Mouse (Mus musculus) liver, embryonic 13.5 days (tissue): ENCODE results near the gene Vmn1r198. TPM values are rescaled to one million over a fixed set of nuclear protein-coding genes. Genes with fewer than 3 reads are reported as not detected.
"Not testable (repeated sequence)": the region's sequence is repeated elsewhere in the genome, so short reads cannot be mapped to it uniquely, and the experiment has no call there.

Experiments
- ATAC-seq: fragments of 200-750 bp; cut with Nextera tagmentation; 2 replicates; pipeline ENCODE4 v1.8.0; 2017; ENCODE audit warnings: low read depth, mild to moderate bottlenecking, moderate number of reproducible peaks, moderate library complexity
- DNase-seq: peaks from one replicate; pipeline ENCODE4 v3.0.0; 2022
- H3K27ac ChIP-seq: fragments of 300-500 bp; sonication (generic); 2 replicates; pipeline ENCODE4 v1.5.1; 2015; ENCODE audit warnings: moderate library complexity, mild to moderate bottlenecking, inconsistent platforms
- H3K27me3 ChIP-seq: fragments of 300-500 bp; sonication (generic); 2 replicates; pipeline ENCODE4 v1.6.1; 2015; ENCODE audit warnings: mild to moderate bottlenecking, inconsistent platforms
- H3K36me3 ChIP-seq: fragments of 300-500 bp; sonication (generic); 2 replicates; pipeline ENCODE4 v1.6.1; 2015; ENCODE audit warnings: mild to moderate bottlenecking, inconsistent platforms
- H3K4me1 ChIP-seq: fragments of 300-500 bp; sonication (generic); replicated peaks from 2 replicates; pipeline ENCODE4 v1.6.1; 2015; ENCODE audit warnings: inconsistent platforms
- H3K4me2 ChIP-seq: fragments of 300-500 bp; sonication (generic); 2 replicates; pipeline ENCODE4 v1.6.1; 2015; ENCODE audit warnings: inconsistent platforms, mild to moderate bottlenecking, moderate library complexity
- H3K4me3 ChIP-seq: fragments of 300-500 bp; sonication (generic); replicated peaks from 2 replicates; pipeline ENCODE4 v1.5.1; 2015; ENCODE audit warnings: mild to moderate bottlenecking, inconsistent platforms
- H3K9ac ChIP-seq: fragments of 300-500 bp; sonication (generic); 2 replicates; pipeline ENCODE4 v1.6.1; 2015; ENCODE audit warnings: mild to moderate bottlenecking, inconsistent platforms
- H3K9me3 ChIP-seq: fragments of 300-500 bp; sonication (generic); replicated peaks from 2 replicates; pipeline ENCODE4 v1.6.1; 2016; ENCODE audit warnings: inconsistent platforms
- WGBS: fragments of 180-500 bp; shearing (Covaris S2); methylation state at CpG from one replicate; pipeline ENCODE4 v1.1.7; 2015; ENCODE audit not compliant: insufficient replicate concordance; 5-methylcytosine and 5-hydroxymethylcytosine counted together
- polyA plus RNA-seq: library from polyadenylated mRNA; unstranded; fragments of >200 nt; fragmentation: Nextera tagmentation; extraction: Ambion mirVana; gene quantifications from 2 replicates; pipeline ENCODE4 v1.2.1, GENCODE M21; 2015

Gene Vmn1r198
- polyA plus RNA-seq, result not detected in 2 replicates

DNA sequence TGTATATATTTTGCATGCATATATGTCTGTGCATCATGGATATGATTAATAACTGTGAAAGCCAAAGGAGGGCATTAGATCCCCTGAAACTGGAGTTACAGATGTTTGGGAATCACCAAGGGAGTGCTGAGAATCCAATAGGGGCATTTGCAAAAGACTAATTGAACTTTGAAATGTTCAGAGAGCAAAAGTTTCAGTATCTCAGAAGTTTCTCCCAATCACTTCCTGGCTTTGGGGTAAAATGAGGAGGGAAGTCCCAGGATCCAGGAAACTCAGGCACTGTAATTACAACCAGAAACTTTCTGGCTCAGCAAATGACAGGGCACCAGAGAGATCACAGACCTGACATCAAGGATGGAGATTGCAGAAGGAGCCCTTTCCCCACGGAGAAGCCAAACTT is at the start of gene Vmn1r198:
Gene Vmn1r198, plus strand, starts transcription at position 301 of the 400 bp plus-strand sequence.
- no peaks in the 10 kb centered on the region for H3K36me3 ChIP-seq
- H3K27me3 ChIP-seq, result no peaks in the 10 kb centered on the region
- 22% methylated on average over 1 of the region's 1 CpGs for WGBS
- H3K9me3 ChIP-seq, result no peaks in the 10 kb centered on the region
- no peak within 1 kb of the TSS for H3K27ac ChIP-seq
- no peak within 1 kb of the TSS for H3K9ac ChIP-seq
- no peak within 1 kb of the TSS for H3K4me2 ChIP-seq
- DNase-seq (no peak), ATAC-seq (no peak)
- no peak within 1 kb of the TSS for H3K4me3 ChIP-seq
- H3K4me1 ChIP-seq, result no peaks in the 10 kb centered on the region

DNA sequence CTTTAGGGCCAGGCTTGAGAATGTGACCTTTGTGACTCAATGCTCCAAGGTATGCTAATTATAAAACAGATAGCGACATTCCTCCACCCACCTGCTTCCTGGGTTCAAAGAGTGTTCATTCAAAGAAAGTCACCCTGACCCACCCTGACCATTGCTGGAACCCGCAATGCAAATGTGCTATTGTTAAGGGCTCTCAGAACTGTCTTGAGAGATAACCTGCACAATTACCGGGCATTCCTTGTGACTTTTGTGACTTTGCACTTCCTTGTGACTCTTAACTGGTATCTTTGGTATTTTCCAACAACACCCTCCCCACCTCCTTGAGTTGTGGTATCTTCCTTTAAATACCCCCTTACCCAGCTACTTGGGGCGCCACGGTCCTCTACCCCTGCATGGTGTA is 42.1 kb upstream of the Vmn1r198 start:
- DNase-seq, H3K27me3 ChIP-seq, H3K9ac ChIP-seq, H3K36me3 ChIP-seq, H3K4me2 ChIP-seq, H3K4me1 ChIP-seq, H3K27ac ChIP-seq, ATAC-seq, H3K4me3 ChIP-seq: not testable (repeated sequence)
- WGBS, result 76% methylated on average over 5 of the region's 5 CpGs
- H3K9me3 ChIP-seq, result peaks cover 12% of the 10 kb centered on the region

DNA sequence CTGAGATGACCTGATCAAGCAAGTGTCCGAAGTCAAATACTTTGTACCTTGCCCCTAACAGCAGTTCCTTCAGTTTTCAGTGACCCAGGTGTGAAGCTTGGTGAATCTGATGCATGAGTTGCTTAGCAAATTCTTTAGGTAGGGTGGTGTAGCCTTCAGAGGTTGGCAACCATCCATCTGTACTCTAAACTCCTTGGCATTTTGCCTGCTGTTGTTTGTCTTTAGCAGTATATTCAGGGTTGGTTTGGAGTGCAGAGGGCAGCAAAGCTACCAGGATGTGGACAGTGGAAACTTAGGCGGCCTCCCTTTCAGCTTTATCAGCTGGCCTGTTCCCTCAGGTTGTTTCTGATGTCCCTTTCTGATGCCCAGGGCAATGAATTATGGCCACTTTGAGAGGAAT is 34.8 kb upstream of the Vmn1r198 start:
- no peak overlapping the region for H3K4me2 ChIP-seq
- no peak overlapping the region for H3K27ac ChIP-seq
- H3K27me3 ChIP-seq, result no peaks in the 10 kb centered on the region
- H3K36me3 ChIP-seq, result no peaks in the 10 kb centered on the region
- DNase-seq (no peak), ATAC-seq (no peak)
- H3K4me3 ChIP-seq, result no peak overlapping the region
- no peaks in the 10 kb centered on the region for H3K4me1 ChIP-seq
- no peak overlapping the region for H3K9ac ChIP-seq
- 41% methylated on average over 2 of the region's 2 CpGs for WGBS
- H3K9me3 ChIP-seq, result peaks cover 1% of the 10 kb centered on the region; the same call in 1 of the 2 replicates

DNA sequence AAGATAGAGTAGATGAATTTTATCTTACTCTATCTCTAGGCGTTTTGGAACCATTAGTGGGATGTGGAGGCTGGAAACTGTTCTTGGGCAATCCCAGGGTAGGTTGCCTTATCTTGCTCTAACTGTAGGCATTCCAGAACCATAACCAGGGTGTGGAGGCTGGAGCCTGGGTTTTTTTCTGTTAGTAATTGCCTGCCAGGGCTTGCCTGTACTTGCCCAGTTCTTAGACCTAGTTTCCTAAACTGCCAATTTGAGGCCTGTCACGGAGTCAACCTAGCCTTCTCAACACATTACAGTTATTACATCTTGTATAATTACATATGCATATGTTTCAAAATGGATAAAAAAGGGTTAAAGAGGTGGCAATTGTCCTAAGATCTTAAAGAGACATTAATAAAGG is 32.8 kb upstream of the Vmn1r198 start:
- H3K4me3 ChIP-seq, result no peak overlapping the region
- H3K27ac ChIP-seq, result no peak overlapping the region
- ATAC-seq, result no peak

DNA sequence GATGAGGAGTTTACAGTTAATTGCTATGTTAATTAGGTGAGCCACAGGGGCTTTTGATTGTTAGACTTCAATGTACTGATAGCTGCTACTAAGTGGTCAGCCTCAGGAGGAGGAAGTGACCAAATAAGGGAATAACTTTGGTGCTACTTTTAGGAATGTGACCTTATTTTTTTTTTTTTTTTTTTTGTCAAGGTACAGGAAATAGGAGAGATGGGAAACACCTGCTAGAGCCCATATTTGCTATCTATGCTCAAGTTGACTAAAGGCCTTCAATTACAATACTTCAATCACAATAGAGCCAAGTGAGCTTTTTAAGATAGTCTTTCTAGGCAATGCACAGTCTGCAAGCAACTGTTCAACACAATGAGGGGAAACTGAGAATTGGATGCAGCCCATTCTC is 30.1 kb upstream of the Vmn1r198 start:
- H3K4me1 ChIP-seq, result no peaks in the 10 kb centered on the region
- no peak overlapping the region for H3K9ac ChIP-seq
- H3K4me2 ChIP-seq, result no peak overlapping the region
- H3K27me3 ChIP-seq, result no peaks in the 10 kb centered on the region
- no peak for DNase-seq
- no peak overlapping the region for H3K27ac ChIP-seq
- H3K9me3 ChIP-seq, result no peaks in the 10 kb centered on the region
- no peaks in the 10 kb centered on the region for H3K36me3 ChIP-seq
- H3K4me3 ChIP-seq, result no peak overlapping the region
- ATAC-seq, result no peak

More for the DNA sequence above, 32.8 kb upstream of the Vmn1r198 start:
- Histone ChIP-seq H3K27me3 (no peaks in the 10 kb centered on the region), H3K36me3 (no peaks in the 10 kb centered on the region), H3K4me2 (no peak overlapping the region), H3K9me3 (no peaks in the 10 kb centered on the region), H3K4me1 (no peaks in the 10 kb centered on the region), H3K9ac (no peak overlapping the region)
- DNase-seq, result no peak
- WGBS, result 57% methylated on average over 2 of the region's 2 CpGs

DNA sequence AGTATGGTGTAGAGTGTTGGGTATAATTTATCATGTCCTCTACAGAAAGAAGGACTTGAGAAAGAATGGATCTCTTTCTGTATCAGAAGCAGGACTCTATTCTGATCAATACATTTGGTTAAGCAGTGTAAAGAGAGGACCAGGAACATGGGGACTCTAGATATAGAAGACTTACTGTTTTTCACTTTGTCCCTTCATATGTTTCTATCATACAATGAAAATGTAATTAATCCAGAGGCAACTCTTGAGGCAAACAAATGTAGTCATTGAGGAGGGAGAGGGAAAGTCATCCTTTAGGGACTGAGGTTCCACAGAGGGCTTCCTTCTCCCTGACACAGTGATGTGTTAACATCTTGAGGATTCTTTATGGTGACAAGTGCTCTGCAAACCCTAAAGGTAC is 25.9 kb upstream of the Vmn1r198 start, which contains the start of gene Vmn1r197:
Gene Vmn1r197, plus strand, starts transcription at position 301 of the 400 bp plus-strand sequence.
- H3K9me3 ChIP-seq, result no peaks in the 10 kb centered on the region
- ATAC-seq, result no peak
- no peak within 1 kb of the TSS for H3K4me3 ChIP-seq
- no peak within 1 kb of the TSS for H3K27ac ChIP-seq
- H3K4me1 ChIP-seq, result no peaks in the 10 kb centered on the region
- H3K36me3 ChIP-seq, result no peaks in the 10 kb centered on the region
- no peak within 1 kb of the TSS for H3K4me2 ChIP-seq
- DNase-seq, result no peak
- no peak within 1 kb of the TSS for H3K9ac ChIP-seq
- H3K27me3 ChIP-seq, result no peaks in the 10 kb centered on the region

DNA sequence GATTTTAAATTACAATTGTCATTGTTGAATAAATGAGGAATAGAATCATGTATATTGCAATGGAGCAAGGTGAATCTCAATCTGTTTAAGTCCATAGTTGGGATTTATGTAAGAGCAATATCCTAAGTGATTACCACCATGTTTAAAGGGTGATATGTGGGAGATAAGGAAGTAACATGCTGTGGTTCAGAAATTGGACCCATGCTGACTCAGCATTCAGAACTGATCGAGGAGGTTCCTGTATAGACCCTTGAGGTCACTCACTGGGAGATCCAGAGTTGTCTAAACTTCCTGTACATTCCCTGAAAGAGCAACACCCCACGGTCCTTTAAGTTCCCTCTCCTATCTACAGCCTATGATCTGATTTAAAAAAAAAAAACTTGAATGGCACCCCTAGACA is 16.9 kb upstream of the Vmn1r198 start:
- Histone ChIP-seq H3K4me2 (no peak overlapping the region), H3K9me3 (no peaks in the 10 kb centered on the region), H3K36me3 (no peaks in the 10 kb centered on the region), H3K27me3 (no peaks in the 10 kb centered on the region), H3K4me3 (no peak overlapping the region), H3K9ac (no peak overlapping the region), H3K4me1 (no peaks in the 10 kb centered on the region), H3K27ac (no peak overlapping the region)
- no peak for DNase-seq
- WGBS, result 20% methylated on average over 2 of the region's 2 CpGs
- ATAC-seq, result no peak

DNA sequence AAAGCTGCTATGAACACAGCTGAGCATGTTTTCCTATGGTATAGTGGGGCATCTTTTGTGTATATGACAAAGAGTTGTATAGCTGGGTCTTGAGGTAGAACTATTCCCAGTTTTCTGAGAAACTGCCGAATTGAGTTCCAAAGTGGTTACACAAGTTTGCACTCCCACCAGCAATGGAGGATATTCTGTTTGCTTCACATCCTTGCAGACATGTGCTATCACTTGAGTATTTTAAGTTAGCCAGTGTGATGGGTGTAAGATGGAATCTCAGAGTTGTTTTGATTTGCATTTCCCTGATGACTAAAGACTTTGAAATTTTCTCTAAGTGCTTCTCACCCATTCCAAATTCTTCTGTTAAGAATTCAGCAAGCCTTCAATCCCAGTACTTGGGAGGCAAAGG is 14.6 kb upstream of the Vmn1r198 start:
- Histone ChIP-seq H3K9me3 (no peaks in the 10 kb centered on the region), H3K27me3 (no peaks in the 10 kb centered on the region), H3K27ac (no peak overlapping the region), H3K4me3 (no peak overlapping the region), H3K4me1 (no peaks in the 10 kb centered on the region), H3K36me3 (no peaks in the 10 kb centered on the region), H3K9ac (no peak overlapping the region), H3K4me2 (no peak overlapping the region)
- 54% methylated on average over 1 of the region's 1 CpGs for WGBS
- DNase-seq (no peak), ATAC-seq (no peak)

DNA sequence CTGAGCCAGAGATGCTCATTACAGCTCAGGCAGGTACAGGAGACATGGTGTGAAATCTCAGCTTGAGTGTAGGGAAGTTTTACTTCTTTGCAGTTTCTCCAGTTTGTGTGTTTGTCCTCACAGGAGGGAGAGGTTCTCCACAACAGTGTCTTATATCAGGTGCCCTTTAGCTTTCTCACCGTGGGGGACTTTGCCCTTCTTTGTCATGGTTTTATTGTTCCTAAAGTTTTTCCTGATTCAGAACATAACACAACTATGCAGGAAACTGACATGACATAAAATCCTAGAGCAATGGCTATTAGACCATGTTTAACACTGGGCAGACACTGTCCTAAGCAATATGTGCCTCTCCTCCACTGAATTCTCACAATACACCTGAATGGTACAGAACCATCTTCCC is 649 bp downstream of the Vmn1r198 start:
- ATAC-seq, result no peak
- WGBS, result 54% methylated on average over 1 of the region's 1 CpGs

DNA sequence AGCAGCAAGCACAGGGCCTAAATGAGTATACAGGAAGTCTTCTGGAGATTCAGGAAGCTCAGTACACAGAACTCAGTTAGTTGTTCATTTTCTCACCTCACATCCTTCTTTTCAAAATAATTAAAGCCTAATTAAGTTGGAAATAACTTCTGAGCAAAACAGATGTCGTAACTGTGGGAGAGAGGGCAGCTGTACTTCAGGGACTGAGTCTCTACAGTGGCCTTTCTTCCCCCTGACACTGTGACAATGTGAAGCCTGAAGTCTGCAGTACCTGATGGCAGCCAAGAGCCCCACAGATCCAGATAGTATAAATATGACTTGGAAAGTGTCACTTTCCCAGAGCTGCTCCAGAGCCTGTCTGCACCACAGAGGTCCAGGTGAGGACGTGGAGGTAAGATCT is 29.4 kb downstream of the Vmn1r198 start, which contains the start of gene Vmn1r199:
Gene Vmn1r199, plus strand, starts transcription at position 301 of the 400 bp plus-strand sequence.
- DNase-seq (no peak), ATAC-seq (no peak)
- WGBS, result 63% methylated on average over 2 of the region's 2 CpGs
- Histone ChIP-seq H3K9ac (no peak within 1 kb of the TSS), H3K27ac (no peak within 1 kb of the TSS), H3K4me2 (no peak within 1 kb of the TSS), H3K9me3 (no peaks in the 10 kb centered on the region), H3K36me3 (no peaks in the 10 kb centered on the region), H3K4me1 (no peaks in the 10 kb centered on the region), H3K27me3 (no peaks in the 10 kb centered on the region), H3K4me3 (no peak within 1 kb of the TSS)

More for the DNA sequence above, 649 bp downstream of the Vmn1r198 start:
- Histone ChIP-seq H3K9me3 (no peaks in the 10 kb centered on the region), H3K9ac (no peak overlapping the region), H3K4me3 (no peak overlapping the region), H3K4me1 (no peaks in the 10 kb centered on the region), H3K27me3 (no peaks in the 10 kb centered on the region), H3K36me3 (no peaks in the 10 kb centered on the region), H3K27ac (no peak overlapping the region), H3K4me2 (no peak overlapping the region)
- DNase-seq, result no peak

DNA sequence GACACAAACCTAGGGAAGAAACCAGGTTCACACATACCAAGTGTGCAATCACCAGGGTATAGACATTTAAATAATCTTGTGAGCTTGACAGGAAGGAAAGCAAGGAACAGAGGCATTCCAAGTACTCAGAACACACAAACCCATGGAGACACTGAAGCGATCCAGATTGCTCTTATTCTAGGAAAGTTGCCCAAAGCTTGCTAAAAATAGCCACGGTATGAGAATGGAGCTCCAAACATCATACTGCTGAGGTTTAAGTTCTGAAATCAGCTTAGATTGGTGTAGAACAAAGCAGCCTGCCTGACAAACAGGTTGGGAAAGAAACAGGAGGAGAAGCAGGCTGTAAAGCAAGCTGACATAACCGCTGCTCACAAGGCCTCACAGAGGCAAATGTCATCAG is 31.0 kb downstream of the Vmn1r198 start:
- H3K4me1 ChIP-seq, H3K4me2 ChIP-seq, H3K9me3 ChIP-seq, H3K27me3 ChIP-seq, H3K9ac ChIP-seq, H3K36me3 ChIP-seq, ATAC-seq, H3K4me3 ChIP-seq, DNase-seq, H3K27ac ChIP-seq: not testable (repeated sequence)
- 50% methylated on average over 3 of the region's 3 CpGs for WGBS

DNA sequence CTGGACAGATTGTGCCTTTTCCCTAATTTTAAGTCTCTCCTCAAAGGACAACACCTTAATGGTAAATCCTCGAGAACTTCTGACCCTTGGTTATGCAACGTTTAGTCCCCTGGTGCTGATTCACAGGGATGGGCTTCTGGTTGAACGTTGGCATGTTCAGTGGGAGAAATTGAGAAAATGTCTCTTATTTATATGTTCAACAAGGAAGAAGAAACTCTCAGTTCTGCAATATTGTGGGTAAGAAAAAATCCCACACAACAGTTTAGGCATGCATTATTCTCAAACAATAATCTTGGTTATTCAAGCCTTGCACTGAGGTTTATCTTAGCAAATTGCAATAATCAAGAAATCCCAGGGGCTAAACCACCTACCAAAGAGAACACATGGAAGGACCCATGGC is 33.2 kb downstream of the Vmn1r198 start:
- no peak overlapping the region for H3K9ac ChIP-seq
- no peaks in the 10 kb centered on the region for H3K4me1 ChIP-seq
- ATAC-seq, result no peak
- H3K27me3 ChIP-seq, result no peaks in the 10 kb centered on the region
- no peak overlapping the region for H3K4me3 ChIP-seq
- DNase-seq, result no peak
- H3K4me2 ChIP-seq, result no peak overlapping the region
- no peak overlapping the region for H3K27ac ChIP-seq
- H3K9me3 ChIP-seq, result no peaks in the 10 kb centered on the region
- WGBS, result 49% methylated on average over 3 of the region's 3 CpGs
- H3K36me3 ChIP-seq, result no peaks in the 10 kb centered on the region
